Mouse (Mus musculus) ES-E14 (cell line): ENCODE results near the gene Ndufa10. TPM values are rescaled to one million over a fixed set of nuclear protein-coding genes. Genes with fewer than 3 reads are reported as not detected.
A peak's percentile ranks its signal among the peaks of the same experiment; 100 is the strongest.

Experiments used
- DNase-seq: peaks from one replicate; pipeline ENCODE4 v3.0.0-alpha.2; 2013; ENCODE audit warnings: low read depth, low spot score
- H3K27ac ChIP-seq: 2 replicates; pipeline ENCODE4 v1.5.1; 2012; ENCODE audit warnings: low read depth, mild to moderate bottlenecking, low read length, moderate library complexity, mixed read lengths; ENCODE audit not compliant: poor library complexity, insufficient read depth, severe bottlenecking
- H3K36me3 ChIP-seq: 2 replicates; pipeline ENCODE4 v1.6.1; 2012; ENCODE audit warnings: mild to moderate bottlenecking, low read length, moderate library complexity, mixed read lengths; ENCODE audit not compliant: control insufficient read depth, poor library complexity, insufficient read depth, severe bottlenecking
- H3K4me1 ChIP-seq, 2 experiments: fragments of 150-350 bp in 1 of 2; sonication (generic) in 1 of 2; 2 replicates each; pipeline ENCODE4 v1.6.1; 2012; ENCODE audit warnings: low read length in 2 of 2, mild to moderate bottlenecking in 1 of 2, mixed read lengths in 1 of 2; ENCODE audit not compliant: control insufficient read depth in 2 of 2, insufficient read depth in 2 of 2, poor library complexity in 1 of 2
- H3K4me3 ChIP-seq, 2 experiments: fragments of 150-350 bp in 1 of 2; sonication (generic) in 1 of 2; 2 replicates each; pipeline ENCODE4 v1.5.1; 2012; ENCODE audit warnings: low read length in 2 of 2, low read depth in 1 of 2, mild to moderate bottlenecking in 1 of 2, mixed read lengths in 1 of 2; ENCODE audit not compliant: insufficient read depth in 1 of 2, poor library complexity in 1 of 2, severe bottlenecking in 1 of 2
- H3K9ac ChIP-seq: 2 replicates; pipeline ENCODE4 v1.6.1; 2012; ENCODE audit warnings: low read depth, mild to moderate bottlenecking, low read length, mixed read lengths; ENCODE audit not compliant: poor library complexity, insufficient read depth, severe bottlenecking
- H3K9me3 ChIP-seq: fragments of 150-350 bp; sonication (generic); 2 replicates; pipeline ENCODE4 v1.6.1; 2012; ENCODE audit warnings: low read depth, mild to moderate bottlenecking, low read length; ENCODE audit not compliant: control insufficient read depth, insufficient read depth
- CHD2 ChIP-seq: IDR thresholded peaks from 2 replicates; pipeline ENCODE4 v1.6.1; 2014; ENCODE audit warnings: mild to moderate bottlenecking, low read depth, low read length, inconsistent platforms
- HCFC1 ChIP-seq: IDR thresholded peaks from 2 replicates; pipeline ENCODE4 v1.6.1; 2012; ENCODE audit warnings: low read length, inconsistent platforms, borderline replicate concordance; ENCODE audit not compliant: insufficient read depth
- MAFK ChIP-seq: IDR thresholded peaks from 2 replicates; pipeline ENCODE4 v1.6.1; 2014; ENCODE audit warnings: mild to moderate bottlenecking, low read depth, low read length, inconsistent platforms; ENCODE audit not compliant: insufficient read depth
- ZC3H11A ChIP-seq: IDR thresholded peaks from 2 replicates; pipeline ENCODE4 v1.6.1; 2012; ENCODE audit warnings: low read depth, mild to moderate bottlenecking, inconsistent platforms, low read length, borderline replicate concordance
- ZNF384 ChIP-seq: IDR thresholded peaks from 2 replicates; pipeline ENCODE4 v1.6.1; 2012; ENCODE audit warnings: low read depth, low read length, inconsistent platforms
- in situ Hi-C, 2 experiments: fragments of 600-800 bp; cut with MboI; formaldehyde crosslinking; loops; one replicate each; pipeline ENCODE4 v1.15.1; 2025; ENCODE audit warnings: low sequenced_read_pairs in 2 of 2, inconsistent platforms in 1 of 2; ENCODE audit not compliant: unreplicated experiment in 2 of 2
- total RNA-seq: library from RNA; depleted of rRNA; stranded (reverse); fragments of 300-350 nt; gene quantifications from 2 replicates; pipeline ENCODE4 v1.2.3, GENCODE M21; 2012

Ndufa10 gene
- total RNA-seq, 1 experiment: 136 TPM

GRCm38 (mm10) chr1:92432791-92433190, 40.9 kb downstream of the Ndufa10 start:
- DNase-seq: no peak
- peaks cover 10 to 27% of the 10 kb centered on the region in 2 experiments for H3K4me1 ChIP-seq
- no peaks in the 10 kb centered on the region for H3K9me3 ChIP-seq
- in situ Hi-C loops: no loop called here
- no peak overlapping the region; the same call in 1 of the 2 replicates for H3K9ac ChIP-seq
- no peak for TF ChIP-seq ZC3H11A
- TF ChIP-seq ZNF384: peak; percentile 72; the same call in 1 of the 2 replicates
- no peak for TF ChIP-seq HCFC1
- TF ChIP-seq CHD2: no peak
- TF ChIP-seq MAFK: no peak
- H3K4me3 ChIP-seq: no peak overlapping the region
- H3K27ac ChIP-seq: peak overlapping the region; percentile 91
- no peaks in the 10 kb centered on the region for H3K36me3 ChIP-seq

- H3K4me1 ChIP-seq: peaks cover 10 to 26% of the 10 kb centered on the region in 2 experiments
- in situ Hi-C loops: no loop called here
- no peaks in the 10 kb centered on the region for H3K9me3 ChIP-seq
- peak overlapping the region in 1 of 2 experiments; percentile 40; a peak in 2 of 4 replicates for H3K4me3 ChIP-seq
- no peaks in the 10 kb centered on the region for H3K36me3 ChIP-seq
- DNase-seq: peak; percentile 54
- TF ChIP-seq CHD2 (0 out of 2 replicates have a peak, but pooled peaks have one; percentile 55), ZNF384 (no peak), HCFC1 (no peak), ZC3H11A (no peak), MAFK (peak; percentile 99)
- peak overlapping the region; percentile 64 for H3K9ac ChIP-seq
- H3K27ac ChIP-seq: peak overlapping the region; percentile 91
Observed at GRCm38 (mm10) chr1:92432098-92432497, 41.6 kb downstream of the Ndufa10 start.

- in situ Hi-C loops: no loop called here
- no peak for DNase-seq
Observed at GRCm38 (mm10) chr1:92431420-92431819, 42.2 kb downstream of the Ndufa10 start.

GRCm38 (mm10) chr1:92430991-92431390, 42.7 kb downstream of the Ndufa10 start:
- no peak for DNase-seq
- Histone ChIP-seq H3K9me3 (no peaks in the 10 kb centered on the region), H3K36me3 (no peaks in the 10 kb centered on the region), H3K9ac (no peak overlapping the region), H3K4me1 (peaks cover 10 to 20% of the 10 kb centered on the region in 2 experiments), H3K4me3 (no peak overlapping the region), H3K27ac (peak overlapping the region; percentile 91; the same call in 1 of the 2 replicates)
- TF ChIP-seq ZC3H11A: no peak
- TF ChIP-seq ZNF384: no peak
- no peak for TF ChIP-seq MAFK
- no peak for TF ChIP-seq CHD2
- TF ChIP-seq HCFC1: no peak
- in situ Hi-C loops: no loop called here

More at GRCm38 (mm10) chr1:92431420-92431819, 42.2 kb downstream of the Ndufa10 start:
- H3K4me1 ChIP-seq: peaks cover 10 to 20% of the 10 kb centered on the region in 2 experiments
- H3K4me3 ChIP-seq: no peak overlapping the region
- H3K27ac ChIP-seq: peak overlapping the region; percentile 91
- H3K9ac ChIP-seq: peak overlapping the region; percentile 13; the same call in 1 of the 2 replicates
- no peaks in the 10 kb centered on the region for H3K9me3 ChIP-seq
- no peak for TF ChIP-seq HCFC1
- 0 out of 2 replicates have a peak, but pooled peaks have one; percentile 4 for TF ChIP-seq MAFK
- no peak for TF ChIP-seq ZNF384
- no peaks in the 10 kb centered on the region for H3K36me3 ChIP-seq

GRCm38 (mm10) chr1:92424714-92425113, 48.9 kb downstream of the Ndufa10 start:
- Histone ChIP-seq H3K27ac (no peak overlapping the region), H3K36me3 (no peaks in the 10 kb centered on the region), H3K9me3 (no peaks in the 10 kb centered on the region), H3K9ac (no peak overlapping the region), H3K4me3 (no peak overlapping the region), H3K4me1 (no peaks in the 10 kb centered on the region)
- no peak for DNase-seq
- in situ Hi-C loops: no loop called here
- TF ChIP-seq ZC3H11A: no peak
- TF ChIP-seq CHD2: no peak
- TF ChIP-seq MAFK: no peak
- no peak for TF ChIP-seq HCFC1
- no peak for TF ChIP-seq ZNF384
